Mouse (Mus musculus): ENCODE results near the gene Otx2. TPM values are rescaled to one million over a fixed set of nuclear protein-coding genes. Genes with fewer than 3 reads are reported as not detected.

Otx2 gene
- polyA plus RNA-seq, 1 experiment = not detected

GRCm38 (mm10) chr14:48672611-48673176 lies 925 bp downstream of the Otx2 start:
- Histone ChIP-seq H3K4me3 (ENCODE audit: control insufficient read depth, low read depth, low read length) (no peak overlapping the region), H3K27me3 (ENCODE audit: control insufficient read depth, insufficient read depth, low read length) (peaks cover 9% of the 10 kb centered on the region), H3K27ac (ENCODE audit: control insufficient read depth, insufficient read depth, low read depth, low read length) (no peak overlapping the region), H3K36me3 (ENCODE audit: control insufficient read depth, insufficient read depth, low read length) (no peaks in the 10 kb centered on the region), H3K4me1 (ENCODE audit: control insufficient read depth, insufficient read depth, low read length) (no peaks in the 10 kb centered on the region; the same call in 1 of the 2 replicates)
- TF ChIP-seq POLR2A (IDR thresholded peaks at IDR 0.05; ENCODE audit: control insufficient read depth, low read depth, low read length) (no peak), CTCF (IDR thresholded peaks at IDR 0.05; ENCODE audit: control insufficient read depth, insufficient read depth, insufficient replicate concordance, low read depth, low read length) (no peak)

- TF ChIP-seq CTCF (IDR thresholded peaks at IDR 0.05; ENCODE audit: control insufficient read depth, insufficient read depth, insufficient replicate concordance, low read depth, low read length) (no peak), POLR2A (IDR thresholded peaks at IDR 0.05; ENCODE audit: control insufficient read depth, low read depth, low read length) (no peak)
- no peak overlapping the region for H3K4me3 ChIP-seq (ENCODE audit: control insufficient read depth, low read depth, low read length)
- peaks cover 11% of the 10 kb centered on the region for H3K27me3 ChIP-seq (ENCODE audit: control insufficient read depth, insufficient read depth, low read length)
- no peaks in the 10 kb centered on the region for H3K36me3 ChIP-seq (ENCODE audit: control insufficient read depth, insufficient read depth, low read length)
- H3K4me1 ChIP-seq (ENCODE audit: control insufficient read depth, insufficient read depth, low read length) = peaks cover 3% of the 10 kb centered on the region
- H3K27ac ChIP-seq (ENCODE audit: control insufficient read depth, insufficient read depth, low read depth, low read length) = no peak overlapping the region
Measured at GRCm38 (mm10) chr14:48671480-48672240, 2.0 kb downstream of the Otx2 start.

GRCm38 (mm10) chr14:48670761-48671479 lies 2.7 kb downstream of the Otx2 start:
- TF ChIP-seq POLR2A (IDR thresholded peaks at IDR 0.05; ENCODE audit: control insufficient read depth, low read depth, low read length) (no peak), CTCF (IDR thresholded peaks at IDR 0.05; ENCODE audit: control insufficient read depth, insufficient read depth, insufficient replicate concordance, low read depth, low read length) (no peak)
- peaks cover 10% of the 10 kb centered on the region for H3K4me1 ChIP-seq (ENCODE audit: control insufficient read depth, insufficient read depth, low read length)
- peaks cover 17% of the 10 kb centered on the region for H3K27me3 ChIP-seq (ENCODE audit: control insufficient read depth, insufficient read depth, low read length)
- H3K36me3 ChIP-seq (ENCODE audit: control insufficient read depth, insufficient read depth, low read length) = no peaks in the 10 kb centered on the region
- no peak overlapping the region for H3K4me3 ChIP-seq (ENCODE audit: control insufficient read depth, low read depth, low read length)
- no peak overlapping the region for H3K27ac ChIP-seq (ENCODE audit: control insufficient read depth, insufficient read depth, low read depth, low read length)

- no peaks in the 10 kb centered on the region for H3K36me3 ChIP-seq (ENCODE audit: control insufficient read depth, insufficient read depth, low read length)
Measured at GRCm38 (mm10) chr14:48670258-48670630, 3.4 kb downstream of the Otx2 start.

GRCm38 (mm10) chr14:48669541-48670257 lies 3.9 kb downstream of the Otx2 start:
- no peak overlapping the region for H3K27ac ChIP-seq (ENCODE audit: control insufficient read depth, insufficient read depth, low read depth, low read length)
- H3K36me3 ChIP-seq (ENCODE audit: control insufficient read depth, insufficient read depth, low read length) = no peaks in the 10 kb centered on the region
- TF ChIP-seq CTCF (IDR thresholded peaks at IDR 0.05; ENCODE audit: control insufficient read depth, insufficient read depth, insufficient replicate concordance, low read depth, low read length) = no peak
- no peak for TF ChIP-seq POLR2A (IDR thresholded peaks at IDR 0.05; ENCODE audit: control insufficient read depth, low read depth, low read length)
- no peak overlapping the region for H3K4me3 ChIP-seq (ENCODE audit: control insufficient read depth, low read depth, low read length)
- H3K4me1 ChIP-seq (ENCODE audit: control insufficient read depth, insufficient read depth, low read length) = peaks cover 11% of the 10 kb centered on the region
- peaks cover 19% of the 10 kb centered on the region for H3K27me3 ChIP-seq (ENCODE audit: control insufficient read depth, insufficient read depth, low read length)

More at GRCm38 (mm10) chr14:48670258-48670630, 3.4 kb downstream of the Otx2 start:
- TF ChIP-seq CTCF (IDR thresholded peaks at IDR 0.05; ENCODE audit: control insufficient read depth, insufficient read depth, insufficient replicate concordance, low read depth, low read length) (no peak), POLR2A (IDR thresholded peaks at IDR 0.05; ENCODE audit: control insufficient read depth, low read depth, low read length) (no peak)
- H3K4me3 ChIP-seq (ENCODE audit: control insufficient read depth, low read depth, low read length) = no peak overlapping the region
- H3K27me3 ChIP-seq (ENCODE audit: control insufficient read depth, insufficient read depth, low read length) = peaks cover 18% of the 10 kb centered on the region
- peaks cover 11% of the 10 kb centered on the region for H3K4me1 ChIP-seq (ENCODE audit: control insufficient read depth, insufficient read depth, low read length)
- H3K27ac ChIP-seq (ENCODE audit: control insufficient read depth, insufficient read depth, low read depth, low read length) = no peak overlapping the region

- peaks cover 11% of the 10 kb centered on the region for H3K4me1 ChIP-seq (ENCODE audit: control insufficient read depth, insufficient read depth, low read length)
- no peak for TF ChIP-seq CTCF (IDR thresholded peaks at IDR 0.05; ENCODE audit: control insufficient read depth, insufficient read depth, insufficient replicate concordance, low read depth, low read length)
- TF ChIP-seq POLR2A (IDR thresholded peaks at IDR 0.05; ENCODE audit: control insufficient read depth, low read depth, low read length) = no peak
- no peaks in the 10 kb centered on the region for H3K36me3 ChIP-seq (ENCODE audit: control insufficient read depth, insufficient read depth, low read length)
- H3K4me3 ChIP-seq (ENCODE audit: control insufficient read depth, low read depth, low read length) = no peak overlapping the region
- peaks cover 21% of the 10 kb centered on the region for H3K27me3 ChIP-seq (ENCODE audit: control insufficient read depth, insufficient read depth, low read length)
- no peak overlapping the region for H3K27ac ChIP-seq (ENCODE audit: control insufficient read depth, insufficient read depth, low read depth, low read length)
Measured at GRCm38 (mm10) chr14:48668761-48669303, 4.8 kb downstream of the Otx2 start.
